Mouse (Mus musculus): ENCODE results near the gene Wdr24. TPM values are rescaled to one million over a fixed set of nuclear protein-coding genes. Genes with fewer than 3 reads are reported as not detected.

Wdr24 gene
- total RNA-seq, 1 experiment from 2014 or later = 17.4 TPM

GRCm38 (mm10) chr17:25830806-25831431, 7.5 kb downstream of the Wdr24 start:
- no peak for DNase-seq

GRCm38 (mm10) chr17:25831451-25832281, 8.2 kb downstream of the Wdr24 start:
- DNase-seq = peak; percentile 81

- DNase-seq = peak; percentile 100
Observed at GRCm38 (mm10) chr17:25832436-25833290, 9.2 kb downstream of the Wdr24 start.

- peak; percentile 96 for DNase-seq
Observed at GRCm38 (mm10) chr17:25833291-25833663, 9.8 kb downstream of the Wdr24 start, which contains the start of gene Stub1. Stub1 (minus strand) TSS chr17:25833404.

GRCm38 (mm10) chr17:25833961-25834594, 10.7 kb downstream of the Wdr24 start:
- peak; percentile 58 for DNase-seq

GRCm38 (mm10) chr17:25834595-25835222, 11.3 kb downstream of the Wdr24 start:
- no peak for DNase-seq

- no peak for DNase-seq
Observed at GRCm38 (mm10) chr17:25835301-25835700, 11.9 kb downstream of the Wdr24 start.

- DNase-seq = peak; percentile 27
Observed at GRCm38 (mm10) chr17:25835816-25836215, 12.4 kb downstream of the Wdr24 start.

- DNase-seq = peak; percentile 63
Observed at GRCm38 (mm10) chr17:25836397-25837075, 13.1 kb downstream of the Wdr24 start.

- DNase-seq = peak; percentile 92
Observed at GRCm38 (mm10) chr17:25837076-25837410, 13.6 kb downstream of the Wdr24 start, which contains the start of gene Rhbdl1. Rhbdl1 (minus strand) TSS chr17:25837295.

- no peak for DNase-seq
Observed at GRCm38 (mm10) chr17:25837533-25837932, 14.1 kb downstream of the Wdr24 start.

GRCm38 (mm10) chr17:25838904-25839303, 15.5 kb downstream of the Wdr24 start:
- DNase-seq = no peak

- no peak for DNase-seq
Observed at GRCm38 (mm10) chr17:25839455-25840235, 16.2 kb downstream of the Wdr24 start.

GRCm38 (mm10) chr17:25840519-25840918, 17.1 kb downstream of the Wdr24 start:
- DNase-seq = no peak

- DNase-seq = no peak
Observed at GRCm38 (mm10) chr17:25841117-25841880, 17.9 kb downstream of the Wdr24 start, which contains the start of gene Gm20683. Gm20683 (minus strand) TSS chr17:25841763.

- DNase-seq = no peak
Observed at GRCm38 (mm10) chr17:25842509-25842908, 19.1 kb downstream of the Wdr24 start.

GRCm38 (mm10) chr17:25843122-25843521, 19.7 kb downstream of the Wdr24 start:
- no peak for DNase-seq

GRCm38 (mm10) chr17:25843636-25844395, 20.4 kb downstream of the Wdr24 start:
- peak; percentile 49 for DNase-seq

All from adrenal gland, postnatal 14 days (tissue).